Mouse (Mus musculus) lung, postnatal 0 days (tissue): ENCODE data around the gene Msn. TPM values are rescaled to one million over a fixed set of nuclear protein-coding genes. Genes with fewer than 3 reads are reported as not detected.

Experiments used
- ATAC-seq: fragments of 200-750 bp; cut with Nextera tagmentation; 2 replicates; pipeline ENCODE4 v1.8.0; 2017; ENCODE audit warnings: moderate library complexity
- DNase-seq: peaks from one replicate; pipeline ENCODE4 v3.0.0-alpha.2; 2016; ENCODE audit warnings: low spot score
- H3K27ac ChIP-seq: fragments of 300-500 bp; sonication (generic); 2 replicates; pipeline ENCODE4 v1.5.1; 2014; ENCODE audit warnings: antibody characterized with exemption, mild to moderate bottlenecking, low read length, mixed read lengths
- H3K27me3 ChIP-seq: fragments of 300-500 bp; sonication (generic); replicated peaks from 2 replicates; pipeline ENCODE4 v1.6.1; 2014; ENCODE audit warnings: low read length, mixed read lengths; ENCODE audit not compliant: insufficient read depth
- H3K36me3 ChIP-seq: fragments of 300-500 bp; sonication (generic); 2 replicates; pipeline ENCODE4 v1.6.1; 2014; ENCODE audit warnings: low read length, mixed read lengths; ENCODE audit not compliant: insufficient read depth
- H3K4me1 ChIP-seq: fragments of 300-500 bp; sonication (generic); 2 replicates; pipeline ENCODE4 v1.6.1; 2014; ENCODE audit warnings: antibody characterized with exemption, low read depth, low read length, mixed read lengths; ENCODE audit not compliant: insufficient read depth
- H3K4me2 ChIP-seq: fragments of 300-500 bp; sonication (generic); replicated peaks from 2 replicates; pipeline ENCODE4 v1.6.1; 2014; ENCODE audit warnings: low read depth, mild to moderate bottlenecking, low read length, moderate library complexity, mixed read lengths
- H3K4me3 ChIP-seq: fragments of 300-500 bp; sonication (generic); 2 replicates; pipeline ENCODE4 v1.5.1; 2014; ENCODE audit warnings: low read depth, low read length
- H3K9ac ChIP-seq: fragments of 300-500 bp; sonication (generic); replicated peaks from 2 replicates; pipeline ENCODE4 v1.6.1; 2014; ENCODE audit warnings: low read depth, mild to moderate bottlenecking
- H3K9me3 ChIP-seq: fragments of 300-500 bp; sonication (generic); 2 replicates; pipeline ENCODE4 v1.6.1; 2016; ENCODE audit warnings: low read length, mixed read lengths
- CTCF ChIP-seq: IDR thresholded peaks from 2 replicates; pipeline ENCODE4 v1.5.1; 2016; ENCODE audit warnings: antibody characterized with exemption, mild to moderate bottlenecking
- EP300 ChIP-seq: IDR thresholded peaks from 2 replicates; pipeline ENCODE4 v1.6.1; 2016; ENCODE audit warnings: antibody characterized with exemption, mild to moderate bottlenecking, control low read depth
- WGBS: fragments of 180-500 bp; shearing (Covaris S2); extraction: QIAGEN DNeasy Blood & Tissue Kit; methylation state at CpG from one replicate; pipeline ENCODE4 v1.1.7; 2014; 5-methylcytosine and 5-hydroxymethylcytosine counted together
- polyA plus RNA-seq: library from polyadenylated mRNA; unstranded; fragments of >200 nt; fragmentation: Nextera tagmentation; extraction: Ambion mirVana; gene quantifications from 2 replicates; pipeline ENCODE4 v1.2.1, GENCODE M21; 2015

Msn gene
- 293 and 316 TPM in 2 replicates for polyA plus RNA-seq

DNA sequence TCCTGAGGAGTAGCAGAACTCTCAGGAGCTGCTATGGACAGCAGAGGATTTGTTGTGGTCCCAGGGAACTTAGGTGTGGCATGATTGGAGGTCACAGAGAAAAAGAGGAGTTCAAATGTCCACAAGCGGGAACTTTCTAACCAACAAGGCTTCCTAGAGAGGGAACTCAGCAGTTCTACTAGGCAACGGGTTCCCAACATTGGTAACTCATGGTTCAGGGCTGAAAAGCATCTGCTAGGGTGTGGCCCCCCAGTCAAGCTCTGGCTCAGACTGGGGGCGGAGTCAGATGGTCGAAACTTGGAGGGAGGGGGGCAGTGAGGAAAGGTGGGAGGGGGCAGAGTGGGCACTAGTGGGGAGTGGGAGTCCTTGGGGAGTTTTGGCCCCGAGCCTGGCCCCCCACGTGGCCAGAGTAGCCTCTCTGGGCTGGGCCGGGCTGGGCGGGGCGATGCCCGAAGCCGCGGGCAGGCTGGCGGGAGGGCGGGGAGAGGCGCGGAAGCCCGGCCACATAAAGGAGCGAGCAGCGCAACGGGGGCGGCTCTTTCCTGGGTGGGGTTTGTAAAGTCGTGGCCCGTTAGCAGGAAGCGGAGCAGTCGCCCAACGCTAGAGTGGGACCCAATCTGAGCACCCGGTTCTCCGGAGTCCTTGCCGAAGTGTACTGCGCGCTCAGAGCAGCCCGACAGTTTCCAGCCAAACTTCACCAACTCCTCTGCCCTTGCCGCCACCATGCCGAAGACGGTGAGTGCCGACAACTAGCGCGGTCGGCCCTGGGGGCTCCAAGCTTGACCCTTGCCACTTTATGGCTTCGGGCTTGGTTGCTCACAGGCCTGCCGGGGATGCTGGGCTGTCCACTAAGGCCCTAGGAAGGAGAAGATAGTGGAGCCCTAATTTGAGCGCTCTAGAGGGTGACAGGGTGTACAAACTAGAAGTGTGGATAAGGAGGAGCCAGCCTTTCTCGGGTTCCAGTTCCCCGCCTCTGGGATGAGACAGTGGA lies at the start of gene Msn:
TSS of gene Msn (plus strand) at position 534 of the 991 bp plus-strand sequence.
- H3K27me3 ChIP-seq, result no peaks in the 10 kb centered on the region
- no peaks in the 10 kb centered on the region for H3K9me3 ChIP-seq
- 15% methylated on average over 31 of the region's 44 CpGs for WGBS
- peak within 1 kb of the TSS; percentile 58 for H3K4me2 ChIP-seq
- H3K36me3 ChIP-seq, result no peaks in the 10 kb centered on the region
- H3K9ac ChIP-seq, result peak within 1 kb of the TSS; percentile 79
- no peaks in the 10 kb centered on the region for H3K4me1 ChIP-seq
- TF ChIP-seq CTCF (no peak), EP300 (no peak)
- H3K4me3 ChIP-seq, result peak within 1 kb of the TSS; percentile 65
- peak within 1 kb of the TSS; percentile 93 for H3K27ac ChIP-seq
- peak; percentile 83 for ATAC-seq
- DNase-seq, result peak; percentile 87

DNA sequence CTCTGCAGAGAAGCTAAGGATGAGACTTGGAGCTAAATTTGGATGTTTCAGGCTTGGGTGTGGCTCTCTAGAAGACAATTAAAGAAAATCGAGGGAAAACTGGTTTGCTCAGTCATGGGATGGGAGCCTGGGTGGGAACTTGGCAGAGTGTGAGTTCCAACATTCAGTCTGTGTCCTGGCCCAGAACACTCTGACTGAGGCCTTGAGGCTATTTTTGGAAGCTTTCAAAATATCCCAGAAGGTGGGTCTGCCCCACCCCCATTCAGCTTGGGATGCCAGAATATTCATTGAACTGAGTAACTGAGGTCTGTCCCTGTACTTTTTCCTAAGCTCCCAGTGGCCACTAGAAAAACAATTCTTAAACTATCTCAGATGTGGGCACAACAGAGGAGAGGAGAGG lies 43.0 kb upstream of the Msn start:
- no peaks in the 10 kb centered on the region for H3K36me3 ChIP-seq
- peak; percentile 32 for ATAC-seq
- no peaks in the 10 kb centered on the region for H3K4me1 ChIP-seq
- 27% methylated on average over 1 of the region's 1 CpGs for WGBS
- no peak overlapping the region for H3K27ac ChIP-seq
- H3K9ac ChIP-seq, result no peak overlapping the region
- H3K4me3 ChIP-seq, result no peak overlapping the region
- no peaks in the 10 kb centered on the region for H3K27me3 ChIP-seq
- no peak overlapping the region for H3K4me2 ChIP-seq
- H3K9me3 ChIP-seq, result no peaks in the 10 kb centered on the region
- no peak for TF ChIP-seq EP300
- no peak for TF ChIP-seq CTCF
- DNase-seq, result no peak

DNA sequence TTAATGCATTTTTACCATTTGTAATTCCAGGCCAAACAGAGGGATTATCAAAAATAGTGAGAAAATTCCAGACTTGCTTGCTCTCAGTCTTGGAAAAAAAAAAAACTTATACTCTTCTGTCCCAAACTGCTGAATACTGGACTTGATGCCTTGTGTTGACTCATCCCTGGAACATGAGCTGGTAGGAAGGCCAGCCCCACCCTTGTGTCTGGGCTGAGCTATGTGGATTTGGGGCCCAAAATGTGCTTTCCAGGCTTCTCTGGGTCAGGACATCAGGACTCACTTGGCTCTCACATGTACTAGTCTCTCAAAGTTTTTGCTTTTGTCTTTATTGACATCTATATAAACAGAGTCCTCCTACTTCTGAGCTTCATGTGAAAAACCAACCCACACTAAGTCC lies 18.1 kb upstream of the Msn start:
- no peak for TF ChIP-seq CTCF
- TF ChIP-seq EP300, result no peak
- H3K27ac ChIP-seq, result no peak overlapping the region
- no peak for ATAC-seq
- H3K4me3 ChIP-seq, result no peak overlapping the region
- no peak overlapping the region for H3K9ac ChIP-seq
- no peak overlapping the region for H3K4me2 ChIP-seq
- no peaks in the 10 kb centered on the region for H3K9me3 ChIP-seq
- DNase-seq, result no peak
- H3K36me3 ChIP-seq, result no peaks in the 10 kb centered on the region
- no peaks in the 10 kb centered on the region for H3K4me1 ChIP-seq
- H3K27me3 ChIP-seq, result no peaks in the 10 kb centered on the region

DNA sequence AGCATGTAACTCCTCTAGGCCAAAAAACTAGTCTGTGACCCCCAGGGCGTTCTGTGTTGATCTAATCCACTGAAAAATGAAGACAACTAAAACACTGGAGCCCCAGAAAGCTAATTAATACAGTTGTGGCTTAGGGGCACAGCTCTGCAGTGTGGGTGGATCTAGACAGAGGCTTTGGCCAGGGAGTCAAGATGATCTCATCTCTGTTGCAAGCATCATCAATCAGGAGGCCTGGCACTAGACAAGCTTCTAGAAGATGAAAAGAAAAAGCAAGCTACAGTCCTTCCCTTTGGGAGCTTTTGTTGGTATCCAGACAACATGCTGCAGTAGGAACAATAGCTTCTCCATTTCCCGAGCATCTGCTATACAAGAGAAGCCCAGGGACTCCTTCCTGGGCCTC lies 9.6 kb upstream of the Msn start:
- WGBS, result 24% methylated on average over 2 of the region's 2 CpGs
- no peak overlapping the region for H3K27ac ChIP-seq

DNA sequence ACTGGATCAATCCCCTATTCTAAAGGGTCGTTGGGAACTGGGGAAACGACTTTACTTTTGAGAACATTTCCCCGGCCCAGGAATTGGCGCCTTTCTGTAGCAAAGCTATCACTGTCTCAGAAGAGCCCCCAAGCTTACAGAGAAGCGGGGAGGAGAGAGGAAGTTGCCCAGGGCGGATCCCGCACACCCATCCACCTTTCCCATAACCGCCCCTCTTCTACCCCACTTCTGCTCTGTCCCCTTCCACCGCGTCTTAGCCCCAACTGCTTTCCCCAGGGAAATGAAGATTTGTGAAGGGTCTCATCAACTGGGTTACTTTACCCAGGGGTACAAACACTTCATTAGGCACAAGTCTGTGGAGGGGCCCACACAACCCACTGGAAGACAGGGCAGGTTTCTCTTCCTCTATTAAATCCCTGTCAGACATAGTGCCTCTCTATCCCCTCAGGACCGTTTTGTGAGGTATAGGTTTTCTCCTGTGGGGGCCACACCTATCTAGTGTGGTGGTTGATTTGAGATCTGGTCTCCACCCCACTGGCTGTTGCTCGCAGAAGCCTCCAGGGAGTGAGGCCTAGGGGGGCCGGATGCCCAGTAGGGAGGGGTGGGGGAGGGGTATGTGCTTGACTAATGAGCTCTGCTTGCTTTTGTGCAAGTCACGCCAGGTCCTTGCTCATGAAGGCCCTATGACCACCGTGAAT lies 820 bp downstream of the Msn start:
- peak overlapping the region; percentile 65 for H3K4me3 ChIP-seq
- no peaks in the 10 kb centered on the region for H3K36me3 ChIP-seq
- peak overlapping the region; percentile 79 for H3K9ac ChIP-seq
- no peaks in the 10 kb centered on the region for H3K4me1 ChIP-seq
- no peaks in the 10 kb centered on the region for H3K27me3 ChIP-seq
- whole genome bisulfite sequencing, result 14% methylated on average over 14 of the region's 15 CpGs
- peak overlapping the region; percentile 93 for H3K27ac ChIP-seq
- H3K4me2 ChIP-seq, result peak overlapping the region; percentile 58
- DNase-seq (peak; percentile 67), ATAC-seq (peak; percentile 48)
- no peaks in the 10 kb centered on the region for H3K9me3 ChIP-seq
- TF ChIP-seq EP300 (peak; percentile 10; the same call in 1 of the 2 replicates), CTCF (no peak)

More for the DNA sequence above, 9.6 kb upstream of the Msn start:
- H3K27me3 ChIP-seq, result no peaks in the 10 kb centered on the region
- H3K9ac ChIP-seq, result no peak overlapping the region
- TF ChIP-seq EP300 (no peak), CTCF (no peak)
- H3K4me2 ChIP-seq, result no peak overlapping the region
- DNase-seq (no peak), ATAC-seq (peak; percentile 52; the same call in 1 of the 2 replicates)
- no peak overlapping the region for H3K4me3 ChIP-seq
- no peaks in the 10 kb centered on the region for H3K4me1 ChIP-seq
- H3K36me3 ChIP-seq, result no peaks in the 10 kb centered on the region
- H3K9me3 ChIP-seq, result no peaks in the 10 kb centered on the region

DNA sequence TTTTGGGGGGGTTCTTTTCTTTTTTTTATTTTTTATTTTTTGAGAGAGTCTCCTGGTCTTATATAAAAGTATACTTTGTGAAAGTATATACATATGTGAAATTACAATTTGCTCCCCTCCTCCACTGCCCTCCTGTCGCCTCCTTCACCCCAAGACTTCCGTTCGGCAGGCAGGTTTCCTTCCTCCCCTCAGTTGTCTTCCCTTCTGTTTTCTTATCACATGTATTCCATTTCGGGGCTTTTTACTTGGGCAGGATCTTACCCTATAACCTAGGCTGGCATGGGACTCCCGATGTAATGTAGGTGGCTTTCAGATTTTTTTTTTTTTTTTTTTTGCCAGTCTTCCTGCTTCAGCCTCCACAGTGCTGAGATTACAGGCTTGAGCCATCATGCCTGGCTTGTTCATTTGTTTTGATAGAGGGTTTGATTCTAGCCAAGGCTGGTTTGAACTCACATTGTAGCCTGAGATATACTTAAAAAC lies 1.7 kb downstream of the Msn start:
- Histone ChIP-seq H3K4me1 (no peaks in the 10 kb centered on the region), H3K4me3 (peak overlapping the region; percentile 65), H3K9me3 (no peaks in the 10 kb centered on the region), H3K27me3 (no peaks in the 10 kb centered on the region), H3K36me3 (no peaks in the 10 kb centered on the region), H3K4me2 (peak overlapping the region; percentile 58), H3K27ac (peak overlapping the region; percentile 93), H3K9ac (peak overlapping the region; percentile 79; the same call in 1 of the 2 replicates)
- WGBS, result 22% methylated on average over 5 of the region's 5 CpGs
- no peak for TF ChIP-seq CTCF
- TF ChIP-seq EP300, result no peak
- no peak for DNase-seq
- no peak for ATAC-seq
